Mouse (Mus musculus): ENCODE results near the gene Fam92b. TPM values are rescaled to one million over a fixed set of nuclear protein-coding genes. Genes with fewer than 3 reads are reported as not detected.
A peak's percentile ranks its signal among the peaks of the same experiment; 100 is the strongest.

Fam92b gene
- total RNA-seq, 1 experiment from 2014 or later = not detected

DNA sequence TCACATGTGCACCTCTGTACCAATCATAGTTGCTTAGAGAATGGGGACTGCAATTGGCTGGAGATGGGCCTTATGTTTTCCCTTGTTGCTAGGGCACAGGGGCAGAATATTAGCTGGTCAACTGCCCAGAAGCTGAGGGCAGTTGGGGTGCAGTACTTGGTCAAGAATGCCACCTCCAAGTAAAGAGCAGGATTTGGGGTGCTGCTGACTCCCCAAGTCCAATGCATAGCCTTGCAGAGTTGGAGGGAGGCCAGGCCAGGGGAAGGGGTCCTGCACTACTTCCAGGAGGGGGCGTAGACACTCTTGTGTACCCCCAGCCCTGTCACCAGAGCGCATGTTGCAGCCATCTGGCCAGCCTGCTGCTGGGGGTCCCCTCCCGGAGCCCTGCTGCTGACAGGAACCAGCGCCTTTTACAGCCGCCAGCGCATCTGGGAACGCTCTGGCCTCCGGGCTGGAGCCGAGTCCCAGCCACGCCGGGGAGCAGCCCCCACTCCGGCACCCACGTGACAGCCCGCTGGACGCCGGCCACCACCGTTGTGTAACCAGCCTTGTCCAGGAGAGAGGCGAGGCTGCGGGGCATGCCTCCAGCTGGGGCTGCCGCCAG is 13.6 kb upstream of the Fam92b start:
- no peak for ATAC-seq (replicated peaks; ENCODE audit: low read depth, poor library complexity, severe bottlenecking)

DNA sequence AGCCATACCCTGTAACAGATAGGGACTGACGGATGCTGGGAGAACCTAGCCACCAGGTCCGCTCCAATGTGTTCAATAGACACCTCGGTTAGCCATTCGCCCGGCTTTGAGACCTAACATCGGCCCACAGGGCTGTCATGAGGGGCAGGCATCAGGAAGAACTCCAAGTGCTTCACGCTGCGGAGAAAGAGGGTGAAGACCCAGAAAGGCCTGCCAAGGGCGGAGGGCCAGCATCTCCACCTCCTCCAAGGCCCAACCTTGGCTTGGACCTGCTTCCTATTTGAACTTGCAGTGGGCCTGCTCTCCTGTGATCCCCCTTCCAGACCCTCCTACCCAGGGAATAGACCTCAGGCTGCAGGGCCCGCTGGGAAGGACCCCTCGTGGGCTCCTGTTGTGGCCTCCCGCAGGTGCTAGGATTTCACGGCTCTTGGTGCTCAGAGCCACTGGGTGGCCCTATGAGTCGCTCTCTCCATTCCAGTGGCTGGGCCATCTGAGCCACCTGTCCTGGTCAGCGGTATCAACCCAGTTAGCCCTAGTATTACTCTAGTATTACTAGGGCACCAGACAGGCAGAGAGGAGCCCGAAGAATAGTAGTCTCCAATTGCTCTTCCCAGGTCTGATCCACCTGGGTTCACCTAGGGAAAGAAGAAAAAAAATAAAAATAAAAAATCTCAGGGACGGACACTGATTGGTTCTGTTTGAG is 13.0 kb upstream of the Fam92b start:
- ATAC-seq (replicated peaks; ENCODE audit: low read depth, poor library complexity, severe bottlenecking) = no peak

DNA sequence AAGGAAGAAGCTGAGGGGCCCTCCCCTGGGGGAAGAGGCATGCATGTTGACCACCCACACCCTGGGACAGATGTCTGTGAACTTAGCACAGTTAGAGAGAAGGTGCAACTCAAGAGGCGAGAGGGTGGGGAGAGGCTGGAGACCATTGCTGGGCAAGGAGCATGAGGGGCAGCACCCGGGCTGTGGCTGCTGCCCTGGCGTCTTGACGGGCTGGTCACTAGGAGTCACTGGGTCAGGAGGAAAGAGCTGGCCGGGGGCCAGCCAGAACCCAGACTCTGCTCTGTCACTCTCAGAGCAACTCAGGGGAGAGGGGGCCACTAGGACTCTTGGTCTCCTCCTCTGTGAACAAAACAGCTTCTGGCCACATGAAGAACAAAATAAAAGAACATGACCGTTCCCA is 12.2 kb upstream of the Fam92b start:
- ATAC-seq (replicated peaks; ENCODE audit: low read depth, poor library complexity, severe bottlenecking) = no peak

DNA sequence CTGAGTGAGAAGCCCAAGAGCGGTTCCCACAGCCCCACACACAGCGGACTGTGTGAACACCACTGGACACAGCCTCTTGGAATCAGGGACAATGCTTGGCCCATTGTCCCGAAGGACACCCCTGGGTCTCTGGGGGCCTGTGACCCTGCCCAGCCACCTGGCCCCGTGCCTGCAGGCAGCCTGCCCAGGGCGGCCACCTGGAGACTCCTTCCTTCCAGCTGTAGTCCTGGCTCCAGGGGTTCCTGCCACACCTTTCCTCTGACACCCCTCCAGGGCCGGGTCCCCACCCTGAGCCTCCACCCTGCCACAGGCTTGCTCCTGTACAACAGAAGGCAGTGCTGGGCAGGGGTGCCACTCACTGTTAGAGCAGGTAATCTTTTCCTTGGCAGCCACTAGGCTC is 11.2 kb upstream of the Fam92b start:
- ATAC-seq (replicated peaks; ENCODE audit: low read depth, poor library complexity, severe bottlenecking) = no peak

DNA sequence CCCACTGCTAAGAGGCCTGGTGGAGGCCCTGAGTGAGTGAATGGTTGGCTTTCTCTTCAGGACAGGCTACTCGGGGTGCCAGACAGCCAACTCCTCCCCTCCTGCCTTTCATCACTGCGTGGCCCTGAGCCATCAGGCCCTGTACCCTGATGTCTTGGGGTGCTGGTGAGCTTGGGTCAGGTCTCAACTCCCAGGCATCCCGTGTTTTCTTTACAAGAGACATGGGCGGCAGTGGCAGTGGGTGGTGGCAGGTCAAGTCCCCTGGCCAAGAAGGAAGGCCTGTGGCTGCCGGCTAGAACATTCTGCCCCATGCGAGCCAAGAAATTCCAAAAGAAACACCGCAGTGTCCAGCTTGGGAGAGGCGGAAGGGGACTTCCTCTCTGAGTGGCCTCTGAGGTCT is 9.2 kb upstream of the Fam92b start:
- ATAC-seq (replicated peaks; ENCODE audit: low read depth, poor library complexity, severe bottlenecking) = no peak

DNA sequence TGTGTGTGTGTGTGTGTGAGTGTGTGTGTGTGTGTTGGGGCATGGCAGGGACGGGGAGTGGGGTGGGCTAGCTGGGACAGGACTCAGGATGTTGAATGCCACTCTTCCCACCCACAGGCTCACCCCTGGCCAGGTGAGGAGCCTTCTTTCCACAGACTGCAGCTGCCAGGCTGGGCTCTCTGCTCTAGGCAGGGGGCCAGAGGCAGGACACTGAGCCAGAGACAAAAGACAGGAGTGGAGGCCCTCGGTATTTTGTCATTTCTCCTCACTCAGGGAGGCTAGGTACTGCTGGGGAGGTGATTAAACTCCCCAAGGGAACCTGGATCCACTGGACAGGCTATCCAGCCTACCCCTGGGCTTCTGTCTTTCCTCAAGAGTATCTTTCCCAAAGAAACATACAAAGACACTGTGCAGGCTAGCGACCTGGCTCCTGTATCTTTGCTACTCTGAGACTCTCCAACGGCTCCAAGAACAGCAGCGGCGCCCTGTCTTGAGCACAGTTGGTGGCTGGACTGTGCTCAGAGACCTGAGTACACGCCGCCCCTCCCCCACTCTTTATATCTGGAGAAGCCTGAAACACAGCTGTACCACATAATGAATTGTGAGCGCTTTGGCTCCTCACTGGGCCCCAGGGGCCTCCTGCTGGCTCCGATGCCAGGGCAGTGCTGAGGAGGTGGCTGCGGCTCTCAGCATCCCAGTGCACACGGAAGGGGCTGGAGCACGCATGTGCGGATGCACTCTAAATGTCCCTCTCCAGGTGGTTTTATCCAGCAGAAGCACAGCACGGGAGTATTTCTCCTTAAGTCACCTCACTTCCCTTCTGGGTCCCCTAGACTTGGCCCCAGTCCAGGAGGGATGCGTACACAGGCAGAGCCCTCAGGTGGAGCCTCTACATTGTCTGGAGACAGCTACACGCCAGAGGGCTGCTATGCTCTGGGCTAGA is 7.9 kb upstream of the Fam92b start:
- ATAC-seq (replicated peaks; ENCODE audit: low read depth, poor library complexity, severe bottlenecking) = no peak

DNA sequence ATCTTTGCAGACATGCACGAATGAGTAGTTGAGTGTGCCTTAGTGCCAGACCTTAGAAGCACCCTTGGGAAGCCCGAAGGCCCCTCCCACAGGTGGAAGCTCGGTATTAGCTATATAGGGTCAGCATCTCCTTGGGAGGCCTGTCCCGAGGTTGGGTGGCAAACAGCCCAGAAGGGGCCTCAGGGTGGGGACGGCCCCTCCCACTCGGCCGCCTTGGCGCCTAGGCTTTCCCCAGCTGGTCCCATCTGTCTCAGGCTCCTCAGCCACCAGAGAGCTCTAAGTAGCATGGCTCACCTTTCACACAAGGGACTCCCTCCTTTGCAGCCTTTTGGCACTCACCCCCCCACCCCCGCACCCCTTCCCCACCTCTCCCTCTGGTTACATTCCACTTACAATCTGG is 7.1 kb upstream of the Fam92b start:
- no peak for ATAC-seq (replicated peaks; ENCODE audit: low read depth, poor library complexity, severe bottlenecking)

DNA sequence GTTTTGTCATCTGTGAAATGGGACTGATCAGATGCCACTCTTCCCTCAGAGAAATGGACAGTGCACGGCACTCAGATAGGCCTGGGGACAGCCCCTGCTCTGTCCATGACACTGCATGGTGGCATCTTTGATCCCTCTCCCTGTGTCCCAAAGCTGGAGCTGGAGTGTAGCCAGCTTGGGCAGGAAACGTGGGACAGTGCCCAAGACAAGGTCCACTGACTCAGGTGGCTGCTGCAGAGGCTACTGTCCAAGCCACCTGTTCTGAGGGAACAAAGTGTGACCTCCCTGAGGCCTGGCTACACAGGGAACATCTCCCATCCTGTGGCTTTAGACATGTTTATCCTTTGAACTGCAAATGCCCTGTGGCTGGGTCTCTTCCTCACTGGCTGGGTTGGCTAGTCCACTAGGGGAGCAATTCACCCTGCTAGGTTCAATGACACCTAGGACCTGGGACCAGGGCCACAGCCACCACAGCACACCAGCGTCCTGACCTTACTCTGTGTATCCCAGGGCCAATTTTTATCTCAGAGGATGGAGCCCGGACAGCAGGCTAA is 4.7 kb upstream of the Fam92b start:
- no peak for ATAC-seq (replicated peaks; ENCODE audit: low read depth, poor library complexity, severe bottlenecking)

DNA sequence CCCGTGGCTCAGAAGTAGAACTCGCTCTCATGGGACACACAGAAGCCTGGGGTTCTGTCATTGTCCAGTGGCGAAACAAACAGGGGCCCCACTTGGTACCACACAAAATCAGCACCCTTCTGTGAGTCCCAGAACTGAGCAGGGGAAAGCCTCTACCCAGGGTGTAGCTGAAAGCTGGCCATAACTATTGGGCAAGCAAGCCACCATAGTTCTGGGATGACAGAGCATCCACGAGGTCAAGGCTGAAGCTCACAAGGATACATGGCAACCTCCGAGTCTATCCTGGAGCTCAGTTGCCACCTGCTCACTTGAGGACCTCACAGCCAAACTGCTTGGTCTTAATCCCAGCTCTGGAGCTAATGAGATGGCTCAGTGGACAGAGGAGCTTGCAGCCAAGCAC is 4.0 kb upstream of the Fam92b start:
- no peak for ATAC-seq (replicated peaks; ENCODE audit: low read depth, poor library complexity, severe bottlenecking)

DNA sequence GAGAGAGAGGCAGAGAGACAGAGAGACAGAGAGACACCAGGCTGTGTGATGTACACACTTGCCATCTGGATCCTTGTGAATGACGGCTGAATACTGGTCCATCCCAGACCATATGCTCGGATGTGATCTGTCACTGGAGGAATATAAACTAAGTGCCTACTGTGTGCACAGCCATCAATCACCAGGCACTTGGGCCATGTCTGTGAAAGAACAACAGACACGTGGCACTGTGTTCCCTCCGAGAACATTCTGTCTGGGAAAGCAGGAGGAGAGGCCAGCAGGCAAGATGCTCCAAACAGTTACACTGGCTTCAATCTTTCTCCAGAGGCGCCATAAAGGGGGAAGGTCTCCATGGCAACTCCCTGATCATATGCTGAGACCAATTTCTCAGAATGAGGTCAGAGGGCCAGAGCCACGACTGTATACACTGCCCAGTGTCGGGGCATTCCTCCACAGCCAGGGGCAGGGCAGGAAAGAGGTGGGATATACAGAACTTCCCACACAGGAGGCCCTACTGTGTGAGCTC is 3.2 kb upstream of the Fam92b start:
- ATAC-seq (replicated peaks; ENCODE audit: low read depth, poor library complexity, severe bottlenecking) = no peak

DNA sequence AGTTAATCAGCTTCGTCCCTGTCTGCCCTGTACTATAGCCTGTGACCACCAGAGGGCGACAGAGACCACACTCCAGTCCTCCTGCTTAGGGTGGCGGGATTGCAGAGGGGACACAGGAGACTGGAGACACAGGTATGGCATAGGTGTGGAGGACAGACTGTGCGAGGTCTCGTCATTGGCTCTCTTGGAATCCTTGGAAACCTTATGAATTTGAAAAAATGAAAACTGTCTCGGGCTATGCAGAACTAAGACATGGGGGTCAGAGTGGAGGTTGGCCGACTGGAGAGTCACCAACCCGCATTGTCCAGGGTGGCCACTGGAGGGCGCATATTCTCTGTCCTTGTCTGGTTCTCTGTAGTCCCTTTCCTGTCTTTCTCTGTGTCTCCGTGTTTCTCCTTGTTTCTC is 1.8 kb upstream of the Fam92b start:
- ATAC-seq (replicated peaks; ENCODE audit: low read depth, poor library complexity, severe bottlenecking) = peak; percentile 82

DNA sequence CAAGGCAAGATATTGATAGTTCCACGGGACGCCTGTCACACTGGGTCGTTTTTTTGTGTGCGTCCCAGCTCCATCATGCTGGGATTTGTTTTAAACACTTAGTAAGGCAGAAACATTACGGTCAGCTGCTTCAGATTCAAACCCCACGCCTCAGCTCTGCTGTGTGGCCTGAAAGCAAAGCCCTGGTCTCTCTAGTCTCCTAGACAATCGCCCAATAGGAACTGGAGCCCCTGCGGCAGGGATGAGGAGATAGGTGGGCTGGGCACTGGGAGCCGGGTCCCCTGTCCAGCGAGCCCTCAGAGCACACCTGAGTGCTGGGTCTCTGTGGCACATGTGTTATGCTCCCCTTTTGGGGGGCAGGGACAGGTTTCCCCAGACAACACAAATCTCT is 853 bp upstream of the Fam92b start:
- no peak for ATAC-seq (replicated peaks; ENCODE audit: low read depth, poor library complexity, severe bottlenecking)

DNA sequence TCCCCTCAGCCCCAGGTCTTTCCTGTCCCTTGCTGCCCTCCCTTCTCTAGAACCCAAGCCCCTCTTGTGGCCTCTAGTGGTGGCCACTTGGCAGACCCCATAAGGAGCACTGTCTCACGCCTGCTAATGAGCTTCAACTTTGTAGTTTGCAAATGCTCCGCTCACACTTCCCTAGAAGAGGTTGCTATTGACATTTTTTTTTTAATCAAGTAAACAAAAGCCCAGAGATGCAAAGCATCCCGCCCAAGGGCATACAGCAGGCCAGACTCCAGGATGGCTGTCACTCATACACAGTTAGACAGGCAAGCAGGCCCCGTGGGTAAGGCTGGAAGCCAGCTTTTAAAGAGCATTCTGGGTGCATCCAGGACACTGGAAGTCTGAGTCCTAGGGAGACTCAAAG is 661 bp downstream of the Fam92b start:
- no peak for ATAC-seq (replicated peaks; ENCODE audit: low read depth, poor library complexity, severe bottlenecking)

DNA sequence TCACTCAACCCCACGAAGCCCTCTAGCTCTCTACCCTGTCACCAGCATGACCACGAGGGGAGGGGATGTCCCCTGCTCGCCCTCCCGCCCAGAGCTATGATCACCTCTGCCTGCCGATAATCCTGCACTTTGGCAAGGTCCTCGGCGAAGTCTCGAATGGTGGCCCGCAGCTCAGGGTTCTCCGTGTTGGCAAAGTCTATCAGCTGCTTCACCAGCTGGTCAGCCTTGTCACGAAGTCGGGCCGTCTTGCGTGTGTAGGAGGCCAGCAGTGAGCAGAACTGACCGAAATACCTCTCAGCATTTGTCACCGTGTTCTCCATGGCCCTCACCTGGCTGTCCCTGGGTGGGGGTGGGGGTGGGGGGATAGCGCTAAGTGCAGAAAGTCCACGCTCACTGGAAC is 2.7 kb downstream of the Fam92b start:
- ATAC-seq (replicated peaks; ENCODE audit: low read depth, poor library complexity, severe bottlenecking) = no peak

DNA sequence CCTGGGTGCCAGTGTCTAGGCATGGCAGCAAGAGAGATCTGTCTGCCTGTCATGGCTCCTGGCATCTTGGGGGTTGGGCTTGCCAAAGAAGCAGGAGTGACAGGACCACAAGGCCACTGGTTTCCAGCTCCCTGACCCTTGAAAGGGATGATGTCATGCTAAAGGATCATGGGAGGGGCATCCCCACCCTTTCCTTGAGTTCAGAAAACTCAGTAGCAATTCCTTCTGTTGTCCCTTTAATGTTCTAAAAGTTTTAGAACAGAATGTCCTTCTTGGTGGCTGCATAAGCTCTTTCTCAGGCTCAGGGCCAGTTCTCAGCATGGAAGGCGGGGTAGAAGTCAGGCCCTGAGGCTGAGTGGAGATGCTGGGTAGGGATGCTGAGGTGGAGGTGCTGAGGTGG is 4.1 kb downstream of the Fam92b start:
- ATAC-seq (replicated peaks; ENCODE audit: low read depth, poor library complexity, severe bottlenecking) = no peak

DNA sequence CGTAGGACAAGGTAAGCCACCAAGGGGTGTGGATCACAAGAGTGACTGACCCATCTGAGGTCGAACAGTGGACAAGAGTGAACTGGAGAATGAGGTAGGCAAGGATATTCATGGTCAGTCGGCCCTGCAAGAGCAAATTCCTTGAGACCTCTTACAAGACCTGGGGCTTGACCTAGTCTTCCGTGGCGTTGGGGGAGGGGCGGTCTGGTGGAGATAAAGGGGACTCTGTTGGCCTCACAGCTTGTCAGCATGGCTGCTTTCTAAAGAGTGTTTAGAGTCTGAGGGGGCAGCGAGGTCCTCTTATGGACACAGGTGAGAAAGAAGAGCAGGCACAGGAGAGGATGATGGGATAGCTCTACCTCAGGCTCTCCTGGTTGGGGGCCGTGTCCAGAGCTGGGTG is 8.1 kb downstream of the Fam92b start:
- no peak for ATAC-seq (replicated peaks; ENCODE audit: low read depth, poor library complexity, severe bottlenecking)

DNA sequence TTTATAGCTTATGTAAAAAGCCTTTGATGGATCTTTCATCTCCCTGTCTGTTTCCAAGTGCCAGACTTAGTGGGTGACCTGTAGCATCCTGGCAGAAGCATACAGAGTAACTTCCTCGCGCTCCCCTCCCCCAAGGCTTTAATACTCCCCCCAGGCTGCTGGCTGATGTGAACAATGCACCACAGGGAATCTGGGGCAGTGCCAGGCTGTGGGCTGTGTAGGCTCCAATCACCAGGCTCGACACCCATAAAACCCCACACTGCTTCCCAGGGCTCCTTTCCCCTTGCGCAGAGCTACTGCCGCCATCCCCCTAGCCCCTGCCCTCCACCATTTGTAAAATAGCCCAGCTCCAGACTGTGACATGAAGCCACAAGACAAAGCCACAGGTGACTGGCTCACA is 9.4 kb downstream of the Fam92b start:
- 0 out of 2 replicates have a peak, but pooled peaks have one; percentile 12 for ATAC-seq (replicated peaks; ENCODE audit: low read depth, poor library complexity, severe bottlenecking)

DNA sequence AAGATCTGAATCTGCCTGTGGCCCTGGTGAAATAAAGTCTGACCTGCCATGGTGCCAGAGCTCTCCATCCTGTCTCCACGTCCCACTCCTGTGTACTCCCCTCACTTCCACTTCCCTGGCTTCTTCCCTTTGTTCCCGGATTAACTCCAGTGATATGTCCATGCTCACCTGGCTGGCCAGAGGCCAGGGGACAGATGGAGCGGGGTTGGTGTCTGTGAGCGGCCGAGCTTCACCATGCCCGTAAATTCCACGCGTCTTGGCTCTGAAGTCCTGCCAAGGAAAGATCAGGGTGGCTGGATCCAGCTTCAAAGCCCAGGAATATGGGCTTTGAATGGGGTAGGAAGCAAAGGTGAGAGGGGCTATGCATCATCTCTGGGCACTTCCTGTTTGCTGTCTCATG is 10.1 kb downstream of the Fam92b start:
- no peak for ATAC-seq (replicated peaks; ENCODE audit: low read depth, poor library complexity, severe bottlenecking)

DNA sequence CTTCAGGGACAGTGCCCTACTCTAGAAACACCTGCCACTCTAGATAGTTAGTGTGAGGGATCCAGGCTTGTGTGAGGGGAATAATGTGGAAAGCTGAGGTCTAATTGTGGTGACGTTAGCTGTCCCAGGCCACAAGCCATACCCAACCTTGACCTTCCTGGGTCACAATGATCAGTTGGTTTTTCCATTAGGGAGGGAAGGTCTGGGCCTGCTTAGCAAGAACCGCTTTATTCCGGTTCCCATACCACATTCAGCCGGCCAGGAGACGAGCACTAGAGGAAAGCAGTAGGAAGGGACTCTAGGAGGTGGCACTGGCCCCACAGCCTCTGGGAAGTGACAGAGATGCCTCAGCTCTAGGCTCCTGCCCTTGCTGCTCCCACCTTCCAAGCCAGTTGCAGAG is 13.2 kb downstream of the Fam92b start:
- no peak for ATAC-seq (replicated peaks; ENCODE audit: low read depth, poor library complexity, severe bottlenecking)

DNA sequence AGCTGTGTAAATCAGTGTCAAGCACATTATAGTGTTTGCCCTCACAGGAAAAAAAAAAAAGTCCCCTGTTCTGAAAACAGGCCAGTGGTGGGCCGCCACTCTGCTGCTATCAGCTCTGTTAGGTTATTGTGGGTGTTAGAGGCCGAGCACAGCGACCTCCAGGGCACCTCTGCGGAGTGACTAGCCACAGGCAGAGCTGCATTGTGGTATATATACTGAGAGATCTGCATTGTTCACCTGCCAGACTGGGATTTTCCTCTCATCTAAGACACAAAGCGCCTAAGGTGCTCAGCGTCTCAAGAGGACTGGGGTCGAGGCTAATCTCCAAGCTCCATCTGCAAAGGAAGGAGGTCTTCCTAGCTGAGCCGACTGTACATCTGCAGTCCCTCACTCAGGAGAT is 13.9 kb downstream of the Fam92b start:
- no peak for ATAC-seq (replicated peaks; ENCODE audit: low read depth, poor library complexity, severe bottlenecking)

DNA sequence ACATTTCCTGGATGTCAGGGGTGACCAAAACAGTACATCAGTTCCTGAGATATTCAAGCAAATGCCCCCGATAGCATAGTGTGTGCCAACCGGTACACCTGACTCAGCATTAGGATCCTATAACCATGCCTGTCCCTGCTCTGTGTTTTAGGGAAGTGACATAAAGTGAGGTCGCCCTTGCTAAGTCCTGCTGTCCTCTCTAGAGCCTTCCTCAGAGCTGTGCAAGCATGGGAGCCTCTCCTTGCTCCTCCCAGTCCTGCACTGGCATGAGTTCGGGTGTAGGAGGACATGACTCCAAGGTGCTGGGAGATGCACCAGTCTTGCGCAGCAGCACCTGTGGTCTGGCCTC is 14.9 kb downstream of the Fam92b start:
- peak; percentile 72 for ATAC-seq (replicated peaks; ENCODE audit: low read depth, poor library complexity, severe bottlenecking)

Data from common myeloid progenitor, adult 5-6 weeks (primary cell).